Mouse (Mus musculus) spleen, adult 12 weeks (tissue): Measurements from ENCODE around the gene Ccdc57.
"Not testable (repeated sequence)": the region's sequence is repeated elsewhere in the genome, so short reads cannot be mapped to it uniquely, and the experiment has no call there.

ENCODE experiments used
- DNase-seq: peaks from one replicate; pipeline ENCODE4 v3.0.0; 2022; ENCODE audit warnings: low spot score

The Ccdc57 gene

DNA sequence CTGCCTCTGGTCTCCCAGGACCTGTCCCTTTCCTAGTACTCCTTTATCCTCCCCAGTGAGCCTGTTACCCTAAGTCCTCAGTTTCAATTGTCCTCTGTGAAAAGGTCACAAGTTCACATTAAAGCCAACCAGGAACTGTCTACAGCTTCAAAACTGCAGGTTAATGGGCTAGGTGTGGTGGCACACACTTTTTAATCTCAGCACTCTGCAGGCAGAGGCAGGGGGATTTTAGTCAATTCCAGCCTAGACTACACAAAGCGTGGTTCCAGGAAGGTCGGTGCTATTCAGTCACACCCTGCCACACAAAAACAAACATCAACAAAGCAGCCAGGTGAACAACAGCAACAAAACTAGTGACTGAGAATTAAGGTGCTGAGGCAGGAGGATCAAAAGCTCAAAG lies 81.1 kb downstream of the Ccdc57 start:
- no peak for DNase-seq

DNA sequence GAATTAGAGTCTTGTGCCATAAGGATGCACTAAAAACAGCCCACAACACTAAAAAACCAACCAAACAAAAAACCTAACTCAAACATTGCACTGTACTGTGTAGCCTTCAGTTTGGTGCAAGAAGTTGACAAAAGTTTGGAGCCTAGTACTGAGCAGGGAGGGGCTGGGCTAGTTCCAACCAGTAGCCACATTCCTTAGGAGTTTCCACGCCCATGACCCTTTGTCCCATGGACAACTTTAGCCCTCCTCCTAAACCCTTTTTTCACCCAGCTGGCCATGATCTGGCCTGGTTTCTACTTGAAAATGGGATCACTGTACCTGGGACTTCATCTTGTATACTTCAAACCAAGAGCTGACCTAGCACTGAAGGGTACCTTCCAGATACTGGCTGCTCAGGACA lies 81.5 kb downstream of the Ccdc57 start:
- no peak for DNase-seq

DNA sequence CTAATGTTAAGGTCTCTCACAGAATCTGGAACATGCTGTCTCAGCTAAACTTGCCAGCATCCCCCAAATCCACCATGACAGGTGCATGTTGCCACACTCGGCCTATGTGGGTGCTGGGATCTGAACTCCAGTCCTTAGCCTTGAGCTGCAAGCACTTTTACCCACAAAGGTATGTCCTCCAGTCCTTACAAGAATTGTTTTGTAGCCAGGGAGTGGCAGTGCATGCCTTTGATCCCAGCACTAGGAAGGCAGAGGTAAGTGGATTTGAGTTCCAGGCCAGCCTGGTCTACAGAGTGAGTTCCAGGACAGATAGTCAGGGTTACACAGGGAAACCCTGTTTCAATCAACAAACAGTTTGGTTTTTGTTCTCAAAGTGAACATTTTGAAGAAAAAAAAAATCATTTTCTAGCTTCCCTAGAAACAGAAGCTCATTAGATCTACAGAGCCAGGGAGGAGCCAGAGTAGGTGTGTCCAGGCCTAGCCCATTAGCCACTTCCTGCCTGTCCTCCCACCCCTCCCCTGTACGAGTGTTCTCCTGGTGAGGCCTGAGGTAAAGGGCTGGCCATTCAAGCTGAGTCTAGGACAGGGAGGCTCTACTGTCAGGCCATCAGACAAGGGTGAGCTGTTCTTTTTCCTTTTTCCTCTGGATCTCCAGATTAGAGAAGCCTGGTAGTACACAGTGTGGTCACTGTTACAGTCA lies 82.2 kb downstream of the Ccdc57 start:
- DNase-seq, result no peak

DNA sequence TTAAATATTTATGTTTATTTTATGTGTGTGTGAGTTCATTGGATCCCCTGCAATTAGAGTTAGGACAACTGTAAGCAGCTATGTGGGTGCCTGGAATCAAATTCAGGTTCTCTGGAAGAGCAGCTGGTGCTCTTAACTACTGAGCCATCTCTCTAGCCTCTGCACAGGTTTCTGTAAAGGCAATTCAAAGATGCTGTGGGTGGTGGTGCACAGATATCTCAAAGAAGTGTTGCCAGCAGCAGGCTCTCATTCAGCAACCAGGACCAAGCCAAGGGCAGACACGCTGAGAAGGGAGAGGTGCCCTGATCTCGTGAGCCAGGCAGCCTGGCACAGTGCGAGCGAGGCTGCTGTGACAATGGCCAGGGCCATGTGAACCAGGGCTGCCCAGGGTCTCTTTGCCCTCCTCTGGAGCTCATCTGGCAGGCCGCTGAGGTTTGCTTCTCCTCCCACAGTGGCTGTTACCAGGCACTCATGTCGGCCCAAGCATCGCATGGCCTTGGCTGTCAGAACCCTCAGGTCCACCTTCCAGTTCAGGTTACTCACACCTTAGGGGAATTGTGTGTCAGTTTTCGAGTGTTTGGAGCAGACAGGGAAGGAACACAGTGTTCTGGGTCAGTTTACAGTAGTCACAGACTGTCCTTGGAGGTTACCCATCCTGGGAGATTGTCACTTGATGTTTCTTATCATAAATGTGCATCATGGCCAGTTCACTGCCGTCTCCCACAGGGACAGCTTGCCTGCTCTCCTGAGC lies 85.8 kb downstream of the Ccdc57 start:
- no peak for DNase-seq

DNA sequence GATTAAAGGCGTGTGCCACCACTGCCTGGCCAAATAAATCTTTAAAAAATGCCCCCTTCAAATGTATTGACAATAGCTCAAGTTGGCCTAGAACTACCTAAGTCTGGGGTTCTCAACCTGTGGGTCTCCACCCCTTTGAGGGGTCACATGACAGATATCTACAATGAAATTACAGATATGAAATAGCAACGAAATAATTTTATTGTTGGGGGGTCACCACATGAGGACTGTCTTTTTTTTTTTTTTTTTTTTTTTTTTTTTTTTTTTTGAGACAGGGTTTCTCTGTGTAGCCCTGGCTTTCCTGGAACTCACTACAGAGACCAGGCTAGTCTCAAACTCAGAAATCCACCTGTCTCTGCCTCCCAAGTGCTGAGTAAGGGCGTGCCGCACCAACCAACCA lies 88.3 kb downstream of the Ccdc57 start:
- DNase-seq, result no peak

DNA sequence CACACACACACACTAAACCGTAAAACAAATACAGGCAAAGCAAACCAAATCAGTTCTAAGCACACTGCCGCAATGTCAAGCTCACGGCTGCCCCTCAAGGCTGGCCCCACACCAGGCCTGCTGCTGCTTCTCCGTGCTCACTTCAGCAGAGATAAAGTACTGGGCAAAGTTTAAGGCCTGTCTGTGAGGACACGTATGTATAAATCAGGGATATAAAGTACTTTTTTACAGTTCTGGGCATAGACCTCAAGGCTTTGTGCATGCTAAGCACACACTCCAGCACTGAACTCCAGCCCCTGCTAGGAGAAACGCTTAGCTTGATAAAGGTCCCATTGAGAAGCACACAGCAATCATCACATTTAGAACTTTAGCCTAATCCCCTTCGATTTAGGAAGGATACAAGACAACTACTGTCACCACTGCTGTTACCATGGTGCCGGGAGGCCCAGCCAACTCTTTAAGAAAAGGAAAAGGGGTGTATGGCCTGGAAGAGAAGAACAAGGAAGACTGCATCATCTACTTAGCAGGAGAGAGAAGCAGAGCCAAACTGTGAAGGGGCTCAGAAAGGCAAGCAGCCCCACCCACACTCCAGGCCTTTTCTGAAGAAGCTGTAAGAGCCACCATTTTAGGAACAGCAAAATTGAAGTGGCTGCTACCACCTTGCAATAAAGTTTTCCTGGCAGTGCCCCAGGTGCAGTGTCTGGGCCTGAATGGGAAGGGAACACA lies 99.0 kb downstream of the Ccdc57 start:
- DNase-seq, result no peak

DNA sequence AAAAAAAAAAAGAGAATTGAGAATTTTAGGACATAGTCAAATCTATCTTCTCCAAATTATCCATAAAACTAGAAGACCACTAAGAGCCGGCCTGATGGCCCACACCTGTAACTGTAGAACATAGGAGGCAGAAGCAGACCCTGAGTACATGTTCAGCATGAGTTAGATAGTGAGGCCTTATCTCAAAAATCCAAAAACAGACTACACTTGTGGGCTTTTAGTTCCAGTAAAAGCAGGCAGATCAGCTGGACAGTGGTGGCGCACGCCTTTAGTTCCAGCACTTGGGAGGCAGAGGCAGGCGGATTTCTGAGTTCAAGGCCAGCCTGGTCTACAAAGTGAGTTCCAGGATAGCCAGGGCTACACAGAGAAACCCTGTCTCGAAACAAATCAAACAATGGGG lies 99.7 kb downstream of the Ccdc57 start:
- not testable (repeated sequence) for DNase-seq

DNA sequence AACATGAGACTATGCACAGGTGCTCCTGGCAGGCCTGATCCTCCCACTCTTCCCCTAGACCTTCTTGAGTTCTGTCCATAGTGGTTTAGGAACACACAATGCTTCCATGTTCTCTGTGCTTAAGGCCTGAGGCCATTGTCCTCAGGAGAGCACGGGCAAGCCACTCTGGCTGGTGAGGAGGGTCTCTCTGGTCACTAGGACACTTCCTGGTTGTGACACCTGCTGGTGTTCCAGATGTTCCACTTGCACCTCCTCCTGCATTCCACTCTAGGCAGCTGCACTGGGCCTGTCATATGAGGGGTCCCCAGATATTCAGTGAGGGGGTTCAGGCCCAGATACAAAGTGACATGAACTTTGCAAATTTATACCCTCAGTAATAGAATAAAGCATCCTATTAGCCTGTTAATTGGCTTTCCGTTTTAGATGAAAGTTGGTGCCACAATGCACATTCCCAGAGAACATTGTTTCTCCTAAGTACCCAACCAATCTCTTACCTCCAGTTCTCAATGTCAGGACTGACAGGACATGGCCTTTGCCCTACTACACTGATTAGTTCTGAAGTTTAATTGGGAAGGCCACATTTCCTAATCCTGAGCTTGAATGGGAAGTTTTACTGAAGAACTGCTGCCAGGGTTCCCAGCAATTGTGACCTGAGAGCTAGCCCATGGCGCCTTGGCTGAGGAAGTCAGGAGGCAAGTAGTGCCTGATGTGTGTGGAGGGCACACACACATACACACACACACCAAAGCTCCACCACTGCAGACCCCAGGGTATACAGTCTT lies 100.8 kb downstream of the Ccdc57 start:
- DNase-seq, result no peak

DNA sequence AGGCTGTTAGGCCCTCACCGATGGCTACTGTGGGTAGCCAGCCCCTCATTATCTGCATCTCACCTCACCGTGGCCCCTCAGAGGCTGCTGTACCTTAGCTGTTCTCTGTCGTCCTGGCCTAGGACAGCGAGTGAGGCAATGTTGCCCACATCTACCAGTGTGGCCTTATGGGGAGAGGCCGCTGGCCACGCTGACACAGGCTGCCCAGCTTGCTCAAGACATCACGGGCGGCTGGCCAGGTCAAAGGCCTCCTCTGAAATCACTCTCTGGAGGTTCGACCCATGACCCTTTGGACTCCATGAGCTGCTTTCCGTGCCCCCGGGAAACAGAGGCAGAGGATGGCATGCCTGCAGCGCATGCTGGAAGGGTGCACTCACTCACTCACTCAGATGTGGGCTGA lies 102.0 kb downstream of the Ccdc57 start:
- no peak for DNase-seq

DNA sequence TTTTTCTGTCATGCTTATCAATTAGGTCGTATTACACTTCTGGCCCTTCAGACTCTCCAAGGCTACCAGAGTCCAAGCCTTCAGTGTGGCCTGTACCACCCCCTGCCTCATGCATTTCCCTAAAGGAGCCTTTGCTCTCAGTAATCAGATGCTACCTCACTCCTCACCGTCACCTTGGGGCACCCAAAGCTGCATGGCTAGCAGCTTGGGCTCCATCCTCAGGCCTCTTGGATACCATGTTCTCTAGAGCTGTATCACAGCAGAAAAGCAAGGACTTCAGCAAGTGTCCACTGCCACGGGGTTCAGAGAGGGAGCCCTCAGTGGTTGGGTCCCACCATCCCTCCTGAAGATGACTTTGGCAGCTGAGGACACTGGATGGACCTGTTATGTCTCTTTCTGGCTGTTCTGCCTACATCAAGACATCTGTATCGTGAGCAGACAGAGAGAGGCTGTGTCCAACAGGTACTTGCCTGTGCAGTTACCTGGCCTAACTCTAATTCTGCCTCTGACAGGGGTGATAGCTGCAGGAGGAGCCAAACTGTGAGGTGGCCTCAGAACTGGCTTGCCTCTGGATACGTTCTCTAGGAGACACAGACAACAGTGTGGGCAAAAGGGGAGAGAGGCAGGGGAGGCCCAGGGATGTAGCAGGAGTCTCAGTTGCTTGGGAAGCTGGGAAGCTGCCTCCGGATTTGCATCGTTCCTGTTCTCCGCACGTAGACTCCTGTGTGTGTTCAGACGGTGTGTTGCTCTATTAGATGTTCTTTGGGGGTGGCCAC lies 102.7 kb downstream of the Ccdc57 start:
- no peak for DNase-seq

DNA sequence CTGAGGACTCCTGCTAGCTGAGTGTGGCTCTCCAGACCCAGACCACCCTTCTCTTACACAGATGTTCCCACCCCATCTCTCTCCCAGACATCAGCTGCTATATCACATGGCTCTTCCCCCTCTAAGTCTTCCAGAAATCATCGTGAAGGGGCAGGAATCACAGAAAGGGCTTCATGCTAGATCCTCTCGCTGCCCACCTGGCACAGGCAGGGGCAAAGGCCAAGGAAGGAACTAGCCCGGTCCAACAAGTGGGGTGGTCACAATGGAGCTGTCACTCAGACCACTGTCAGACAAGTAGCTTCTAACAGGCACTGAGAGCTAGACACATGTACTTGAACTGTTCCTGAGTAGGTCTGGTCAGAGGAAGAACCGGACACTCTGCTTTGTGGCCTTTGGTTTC lies 104.3 kb downstream of the Ccdc57 start:
- no peak for DNase-seq

DNA sequence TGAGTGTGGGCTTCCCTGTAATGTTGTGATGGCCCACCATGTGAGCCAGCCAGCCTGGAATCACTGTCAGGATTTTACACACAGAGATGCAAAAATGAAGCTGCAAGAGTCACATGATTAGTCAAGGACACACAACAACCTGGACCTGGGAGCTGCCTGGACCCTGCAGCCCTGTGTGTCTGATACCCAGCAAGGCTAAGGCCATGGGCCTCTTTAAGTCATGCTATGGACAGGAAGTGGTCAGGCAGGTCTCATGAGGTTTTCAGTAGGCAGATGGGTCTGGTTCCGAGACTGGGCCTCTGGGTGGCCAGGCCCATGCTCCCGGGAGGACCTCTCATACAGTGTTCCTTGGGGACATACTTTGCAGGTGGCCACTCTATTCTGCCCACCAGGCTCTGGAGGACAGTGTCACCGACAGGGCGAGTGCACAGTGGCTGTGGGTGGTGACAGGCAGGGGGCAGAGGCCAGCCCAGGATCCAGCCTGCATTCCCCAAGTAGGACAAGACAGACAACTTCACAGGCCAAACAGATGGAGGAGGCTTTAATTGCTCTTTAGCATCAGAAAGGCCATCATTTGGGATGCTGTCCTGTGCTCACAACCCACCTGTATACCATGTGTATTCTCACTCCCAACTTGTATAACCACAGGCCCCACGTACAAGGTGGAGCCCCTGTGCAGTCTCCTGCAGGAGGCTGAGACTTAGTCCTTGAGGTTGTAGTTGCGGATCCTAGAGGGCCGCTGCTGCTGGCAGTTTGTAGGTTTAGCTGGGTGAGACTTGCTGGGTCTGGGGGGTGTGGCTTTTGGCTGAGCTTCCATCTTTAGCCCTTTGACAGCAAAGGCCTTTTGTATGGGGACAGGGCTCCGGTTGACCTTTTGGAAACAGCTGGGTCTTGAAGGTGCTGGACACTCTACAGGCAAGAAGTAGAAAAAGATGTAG lies 106.4 kb downstream of the Ccdc57 start:
- no peak for DNase-seq

DNA sequence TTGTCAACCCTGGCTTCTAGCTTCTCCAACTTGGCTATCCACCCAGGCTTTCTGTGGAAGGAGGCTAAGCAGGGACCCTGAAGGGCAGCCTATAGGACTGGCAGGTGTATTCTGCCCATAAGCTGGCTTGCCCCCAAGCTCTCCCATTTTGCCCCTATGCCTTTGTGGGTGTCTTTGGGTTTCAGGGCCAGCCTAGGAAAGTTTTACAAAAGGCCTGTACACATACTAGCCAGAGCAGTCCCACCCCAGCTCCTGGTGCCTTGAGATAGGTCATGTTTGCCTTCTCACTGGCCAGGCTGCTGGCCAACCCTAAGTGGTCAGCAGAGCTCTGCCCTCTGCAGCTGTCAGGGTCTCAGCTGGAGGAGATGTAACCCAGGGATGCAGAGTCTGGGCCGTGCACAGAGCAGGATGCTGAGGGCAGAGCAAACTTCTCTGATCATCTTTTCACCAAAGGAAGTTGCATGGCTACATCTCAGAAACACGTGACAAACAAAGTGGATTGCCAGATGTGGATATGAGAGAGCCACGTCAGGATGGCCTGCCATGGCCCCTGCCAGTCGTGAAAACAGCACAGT lies 107.3 kb downstream of the Ccdc57 start:
- no peak for DNase-seq

DNA sequence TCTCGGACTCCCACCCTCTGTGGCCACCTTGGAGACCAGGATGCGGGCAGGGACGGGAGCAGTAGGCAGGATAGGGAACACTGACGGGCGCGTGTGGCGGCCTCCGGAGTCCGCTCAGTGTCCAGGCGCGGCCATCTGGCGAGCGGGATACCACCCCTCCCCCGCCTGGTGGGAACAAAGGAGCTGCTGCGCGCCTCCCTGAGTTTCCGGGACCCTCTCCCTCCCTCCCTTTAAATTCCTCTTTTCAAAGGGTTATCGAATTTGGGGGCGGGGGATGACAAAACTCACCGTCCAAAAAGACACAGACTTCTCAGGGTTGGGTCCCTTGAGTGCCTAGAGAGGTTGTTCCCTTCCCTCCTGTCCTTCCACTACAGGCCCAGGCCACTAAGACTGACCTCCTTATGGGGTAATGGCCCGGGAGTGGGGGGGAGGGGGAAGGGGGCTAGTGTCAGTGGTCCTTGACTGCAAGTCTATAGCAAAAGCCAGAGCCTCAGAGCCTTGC lies 107.8 kb downstream of the Ccdc57 start:
- DNase-seq, result no peak

DNA sequence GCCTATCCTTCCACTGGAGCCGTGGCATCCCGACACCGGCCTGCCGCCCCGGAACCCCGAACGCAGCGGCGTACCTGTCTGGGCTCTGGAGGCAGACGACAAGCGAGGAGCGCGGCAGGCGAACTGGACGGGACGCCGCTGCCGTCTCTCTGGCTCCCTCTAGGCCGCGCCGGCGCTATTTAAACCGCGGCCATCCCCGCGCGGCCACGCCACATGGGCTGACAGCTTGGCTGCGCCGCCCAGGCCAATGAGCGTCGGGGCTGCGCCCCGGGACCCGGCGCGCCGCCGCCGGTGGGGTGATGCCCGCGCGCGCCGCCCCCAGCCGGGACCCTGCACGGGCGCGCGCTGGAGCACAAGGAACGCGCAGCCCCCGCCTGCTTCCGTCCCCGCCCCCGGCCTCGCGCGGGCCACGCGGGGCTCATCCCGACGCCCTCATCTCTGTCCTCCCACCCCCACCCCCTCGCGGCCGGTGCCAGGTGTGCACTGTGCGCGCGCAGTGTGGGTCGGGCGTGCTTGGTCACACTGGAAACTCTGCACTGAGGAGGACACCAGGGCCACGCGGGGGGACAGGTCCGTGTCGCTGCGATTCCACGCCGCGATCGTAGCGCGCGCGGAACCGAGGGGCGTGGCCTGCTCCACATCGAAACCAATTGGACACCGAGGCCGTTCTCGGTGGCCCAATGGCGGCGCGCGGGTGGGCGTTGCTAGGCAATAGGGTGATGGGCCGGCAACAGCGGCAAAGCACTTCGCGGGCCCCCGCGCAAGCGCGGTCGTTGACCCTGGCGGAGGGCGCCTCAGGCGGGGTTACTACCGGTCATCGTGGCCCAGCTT lies 108.5 kb downstream of the Ccdc57 start, which contains the start of gene Fasn:
TSS of gene Fasn (minus strand) at position 592 of the 831 bp plus-strand sequence.
- DNase-seq, result peak; percentile 86

DNA sequence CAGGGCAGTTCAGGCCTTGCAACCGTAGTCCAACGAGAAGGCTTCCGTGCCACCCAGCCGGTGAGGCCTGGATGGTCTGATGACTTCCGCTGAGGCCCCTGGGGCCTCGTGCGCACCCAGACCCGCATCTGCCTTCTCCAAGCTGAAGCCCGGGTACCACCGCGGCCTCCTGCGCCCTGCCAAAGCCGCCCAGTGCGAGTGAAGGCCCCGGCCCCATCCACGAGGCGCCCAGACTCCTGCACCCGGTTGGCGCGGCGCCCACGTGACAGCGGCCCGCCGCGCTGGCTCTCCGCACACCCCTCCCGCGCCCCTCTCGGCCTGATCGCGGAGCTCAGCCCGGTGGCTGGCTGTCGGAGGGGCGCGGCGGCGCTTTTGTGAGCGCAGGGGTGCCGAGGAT lies 109.1 kb downstream of the Ccdc57 start:
- no peak for DNase-seq

DNA sequence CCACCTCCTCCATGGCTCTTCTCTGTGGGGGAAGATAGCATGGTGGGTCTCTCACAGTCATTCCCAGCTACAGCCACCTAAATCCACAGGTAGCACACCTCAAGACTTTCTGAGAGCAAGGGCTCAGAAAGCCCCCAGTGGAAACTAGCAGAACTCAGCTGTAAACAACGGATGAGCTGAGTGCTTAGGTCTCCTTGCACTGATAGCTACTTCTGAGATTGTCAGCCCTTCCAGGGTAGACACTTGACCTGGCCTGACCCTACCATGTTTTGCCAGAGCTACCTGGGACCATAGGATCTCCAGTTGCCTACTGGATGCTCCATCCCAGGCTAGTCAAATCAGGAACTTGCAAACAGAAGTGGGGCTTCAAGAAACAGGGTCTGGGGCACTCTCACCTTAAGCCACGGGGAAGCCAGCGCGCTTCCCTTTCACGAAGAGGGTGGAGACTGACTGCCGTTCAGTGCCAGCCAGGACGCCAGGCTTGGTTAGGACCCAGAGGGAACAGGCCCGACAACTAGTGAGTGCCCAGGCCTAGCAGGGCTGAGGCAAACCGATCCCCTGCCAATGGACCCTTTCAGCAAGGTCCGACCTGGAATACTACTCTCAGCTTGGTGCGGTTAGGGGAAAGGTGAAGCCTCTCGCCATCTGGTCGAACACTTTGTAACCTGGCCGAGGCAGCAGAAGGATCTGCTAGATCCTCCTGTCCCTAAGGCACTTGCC lies 109.7 kb downstream of the Ccdc57 start:
- no peak for DNase-seq

DNA sequence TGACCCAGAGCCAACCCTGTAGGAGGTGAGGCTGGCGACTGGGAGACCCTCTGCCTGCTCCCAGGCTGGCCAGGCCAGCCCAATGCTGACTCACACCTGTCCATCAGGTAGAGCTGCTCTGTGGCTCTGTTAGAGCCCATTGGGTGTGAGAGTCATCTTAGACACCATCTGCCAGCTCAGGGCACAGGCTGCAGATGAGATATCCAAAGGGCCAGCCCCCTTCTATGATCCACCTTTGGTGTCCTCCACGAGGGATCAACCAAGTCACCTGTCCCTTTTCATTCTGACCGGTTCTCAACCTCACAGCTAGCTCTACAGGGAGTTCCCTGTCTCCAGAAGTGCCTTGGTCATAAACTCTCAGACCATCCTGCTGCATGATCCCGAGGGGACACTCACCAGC lies 110.4 kb downstream of the Ccdc57 start:
- no peak for DNase-seq
